Mouse (Mus musculus): ENCODE measurements at regions not wholly inside any gene's neighbourhood (a gene's known extent, or its start where the extent isn't known, plus 50 kb on each side); places are given as distances from the start of the nearest gene placed in this dataset.

GRCm38 (mm10) chr7:68579216-68579615, 169.8 kb downstream of the Arrdc4 start:
- no peak for DNase-seq (ENCODE audit: low spot score in 2 of 2)

GRCm38 (mm10) chr7:68571315-68571714, 177.7 kb downstream of the Arrdc4 start:
- DNase-seq (ENCODE audit: low spot score in 2 of 2): no peak

- DNase-seq (ENCODE audit: low spot score in 2 of 2): no peak
These were observed 180.9 kb downstream of the Arrdc4 start for GRCm38 (mm10) chr7:68568127-68568510.

GRCm38 (mm10) chr7:68567452-68568126, 181.5 kb downstream of the Arrdc4 start:
- no peak for DNase-seq (ENCODE audit: low spot score in 2 of 2)

GRCm38 (mm10) chr7:68559440-68560343, 189.3 kb downstream of the Arrdc4 start:
- no peak for DNase-seq (ENCODE audit: low spot score in 2 of 2)

GRCm38 (mm10) chr7:68550330-68550729, 198.7 kb downstream of the Arrdc4 start:
- DNase-seq (ENCODE audit: low spot score in 2 of 2): no peak

GRCm38 (mm10) chr7:68548176-68548575, 200.9 kb downstream of the Arrdc4 start:
- DNase-seq (ENCODE audit: low spot score in 2 of 2): no peak

GRCm38 (mm10) chr7:68544136-68544535, 204.9 kb downstream of the Arrdc4 start:
- DNase-seq (ENCODE audit: low spot score in 2 of 2): no peak

- no peak for DNase-seq (ENCODE audit: low spot score in 2 of 2)
These were observed 235.5 kb downstream of the Fam169b start for GRCm38 (mm10) chr7:68509096-68509495.

- no peak for DNase-seq (ENCODE audit: low spot score in 2 of 2)
These were observed 217.6 kb downstream of the Fam169b start for GRCm38 (mm10) chr7:68491143-68491810.

- DNase-seq (ENCODE audit: low spot score in 2 of 2): no peak
These were observed 213.0 kb downstream of the Fam169b start for GRCm38 (mm10) chr7:68486676-68487075.

GRCm38 (mm10) chr7:68482553-68482952, 208.9 kb downstream of the Fam169b start:
- DNase-seq (ENCODE audit: low spot score in 2 of 2): no peak

- DNase-seq (ENCODE audit: low spot score in 2 of 2): peak; percentile 62
These were observed 207.1 kb downstream of the Fam169b start for GRCm38 (mm10) chr7:68480770-68481169.

GRCm38 (mm10) chr7:68480336-68480735, 206.7 kb downstream of the Fam169b start:
- DNase-seq (ENCODE audit: low spot score in 2 of 2): no peak

- no peak for DNase-seq (ENCODE audit: low spot score in 2 of 2)
These were observed 204.4 kb downstream of the Fam169b start for GRCm38 (mm10) chr7:68478044-68478443.

- no peak for DNase-seq (ENCODE audit: low spot score in 2 of 2)
These were observed 199.2 kb downstream of the Fam169b start for GRCm38 (mm10) chr7:68472800-68473199.

- no peak for DNase-seq (ENCODE audit: low spot score in 2 of 2)
These were observed 197.3 kb downstream of the Fam169b start for GRCm38 (mm10) chr7:68470983-68471382.

- DNase-seq (ENCODE audit: low spot score in 2 of 2): no peak
These were observed 194.9 kb downstream of the Fam169b start for GRCm38 (mm10) chr7:68468574-68468973.

- DNase-seq (ENCODE audit: low spot score in 2 of 2): no peak
These were observed 184.2 kb downstream of the Fam169b start for GRCm38 (mm10) chr7:68457842-68458241.

GRCm38 (mm10) chr7:68455451-68455850, 181.8 kb downstream of the Fam169b start:
- no peak for DNase-seq (ENCODE audit: low spot score in 2 of 2)

- DNase-seq (ENCODE audit: low spot score in 2 of 2): no peak
These were observed 179.5 kb downstream of the Fam169b start for GRCm38 (mm10) chr7:68453028-68453692.
